Mouse (Mus musculus): ENCODE measurements around the gene M1ap. TPM values are rescaled to one million over a fixed set of nuclear protein-coding genes. Genes with fewer than 3 reads are reported as not detected.

Gene M1ap
- polyA plus RNA-seq, 1 experiment: 0.92 TPM

DNA sequence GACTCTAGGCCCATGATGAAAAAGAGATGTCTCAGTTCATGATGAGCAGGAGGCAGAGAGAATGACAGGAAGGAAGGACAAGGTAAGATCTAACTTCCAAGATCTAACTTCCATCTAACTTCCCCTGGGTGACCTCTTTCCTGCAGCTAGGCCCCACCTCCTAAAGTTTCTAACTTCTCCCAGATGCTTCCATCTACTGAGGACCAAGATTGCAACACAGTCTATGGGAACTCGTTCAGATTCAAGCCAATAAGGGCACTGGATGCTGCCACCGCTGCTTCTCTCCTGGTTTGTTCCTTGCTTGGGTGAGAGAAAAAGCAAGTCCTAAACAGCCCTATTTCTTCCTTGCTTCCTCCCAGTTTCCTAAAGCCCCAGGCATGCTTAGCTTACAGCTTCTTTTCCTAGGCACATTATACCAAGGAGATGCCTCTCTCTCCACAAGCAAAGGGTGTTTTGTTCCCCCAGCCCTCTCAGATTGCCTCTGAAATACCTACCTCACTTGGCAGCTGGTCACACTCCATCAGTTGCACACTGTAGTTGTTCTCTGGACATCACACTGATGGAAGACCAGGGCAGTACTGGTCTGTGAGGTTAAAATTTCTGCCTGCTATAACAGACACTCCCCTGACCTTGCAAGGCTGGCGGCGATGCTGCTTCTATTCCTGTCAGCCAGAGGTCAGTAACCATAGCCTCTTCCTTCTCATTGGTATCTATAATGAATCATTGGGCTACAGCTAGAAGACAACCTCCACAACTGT lies 74.3 kb downstream of the M1ap start:
- Histone ChIP-seq H3K4me3 (no peak overlapping the region), H3K27me3 (ENCODE audit: control insufficient read depth, insufficient read depth, insufficient read length) (no peaks in the 10 kb centered on the region), H3K36me3 (ENCODE audit: control insufficient read depth, insufficient read depth) (no peaks in the 10 kb centered on the region), H3K4me2 (ENCODE audit: low read depth) (no peak overlapping the region), H3ac (ENCODE audit: control insufficient read depth, insufficient read length) (no peak overlapping the region), H3K79me2 (ENCODE audit: control insufficient read depth, insufficient read depth) (no peaks in the 10 kb centered on the region)
- TF ChIP-seq E2F4 (IDR thresholded peaks at IDR 0.05; ENCODE audit: insufficient read depth): no peak
- no peak for TF ChIP-seq MYOG (IDR thresholded peaks at IDR 0.05; ENCODE audit: control insufficient read depth in 1 of 3, insufficient read depth in 1 of 3, insufficient read length in 2 of 3, low read depth in 2 of 3)
- TF ChIP-seq POLR2A (IDR thresholded peaks at IDR 0.05; ENCODE audit: insufficient read length, low read depth): no peak
- TF ChIP-seq TCF3 (IDR thresholded peaks at IDR 0.05; ENCODE audit: insufficient read length, low read depth): no peak
- TF ChIP-seq MYOD1 (IDR thresholded peaks at IDR 0.05; ENCODE audit: control insufficient read depth in 1 of 3, insufficient read length in 2 of 3, low read depth in 2 of 3): no peak
- TF ChIP-seq SRF (IDR thresholded peaks at IDR 0.05; ENCODE audit: control insufficient read depth, insufficient read length, low read depth): no peak
- no peak for TF ChIP-seq MAX (IDR thresholded peaks at IDR 0.05; ENCODE audit: low read depth)
- no peak for TF ChIP-seq TCF12 (IDR thresholded peaks at IDR 0.05; ENCODE audit: insufficient read depth, poor library complexity, severe bottlenecking)
- TF ChIP-seq CEBPB (IDR thresholded peaks at IDR 0.05; ENCODE audit: insufficient read depth, poor library complexity, severe bottlenecking): no peak
- no peak for TF ChIP-seq REST (IDR thresholded peaks at IDR 0.05; ENCODE audit: insufficient read depth, insufficient read length)

DNA sequence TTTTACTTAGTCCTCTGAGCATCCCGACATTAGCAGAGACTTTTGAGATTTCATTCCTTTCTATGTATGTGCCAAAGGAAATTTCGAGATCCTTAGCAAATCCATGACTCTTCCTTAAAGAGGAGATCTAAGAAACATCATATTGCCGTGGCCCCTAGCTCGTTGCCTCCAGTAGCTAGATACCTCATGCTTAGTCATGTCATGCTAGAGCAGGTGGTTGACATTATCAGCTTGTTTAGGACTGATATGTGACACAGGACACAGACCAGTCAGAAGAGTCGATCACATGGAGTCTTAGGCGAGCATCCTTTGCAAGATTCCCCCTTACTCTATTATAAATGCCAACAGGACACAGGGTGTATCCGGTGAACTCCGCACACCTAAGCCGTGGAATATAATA lies 76.3 kb downstream of the M1ap start:
- H3K36me3 ChIP-seq (ENCODE audit: control insufficient read depth, insufficient read depth): no peaks in the 10 kb centered on the region
- H3ac ChIP-seq (ENCODE audit: control insufficient read depth, insufficient read length): no peak overlapping the region
- no peak for TF ChIP-seq MAX (IDR thresholded peaks at IDR 0.05; ENCODE audit: low read depth)
- no peak for TF ChIP-seq CEBPB (IDR thresholded peaks at IDR 0.05; ENCODE audit: insufficient read depth, poor library complexity, severe bottlenecking)
- TF ChIP-seq POLR2A (IDR thresholded peaks at IDR 0.05; ENCODE audit: insufficient read length, low read depth): no peak
- no peak for TF ChIP-seq SRF (IDR thresholded peaks at IDR 0.05; ENCODE audit: control insufficient read depth, insufficient read length, low read depth)
- no peak for TF ChIP-seq MYOG (IDR thresholded peaks at IDR 0.05; ENCODE audit: control insufficient read depth in 1 of 3, insufficient read depth in 1 of 3, insufficient read length in 2 of 3, low read depth in 2 of 3)
- TF ChIP-seq MYOD1 (IDR thresholded peaks at IDR 0.05; ENCODE audit: control insufficient read depth in 1 of 3, insufficient read length in 2 of 3, low read depth in 2 of 3): no peak
- TF ChIP-seq TCF12 (IDR thresholded peaks at IDR 0.05; ENCODE audit: insufficient read depth, poor library complexity, severe bottlenecking): no peak
- TF ChIP-seq REST (IDR thresholded peaks at IDR 0.05; ENCODE audit: insufficient read depth, insufficient read length): no peak
- TF ChIP-seq TCF3 (IDR thresholded peaks at IDR 0.05; ENCODE audit: insufficient read length, low read depth): no peak
- no peak for TF ChIP-seq POLR2AphosphoS2 (IDR thresholded peaks at IDR 0.05; ENCODE audit: insufficient read length, low read depth)
- no peak for TF ChIP-seq E2F4 (IDR thresholded peaks at IDR 0.05; ENCODE audit: insufficient read depth)
- H3K4me2 ChIP-seq (ENCODE audit: low read depth): no peak overlapping the region
- H3K27me3 ChIP-seq (ENCODE audit: control insufficient read depth, insufficient read depth, insufficient read length): no peaks in the 10 kb centered on the region
- H3K4me3 ChIP-seq: no peak overlapping the region
- no peaks in the 10 kb centered on the region for H3K79me2 ChIP-seq (ENCODE audit: control insufficient read depth, insufficient read depth)

DNA sequence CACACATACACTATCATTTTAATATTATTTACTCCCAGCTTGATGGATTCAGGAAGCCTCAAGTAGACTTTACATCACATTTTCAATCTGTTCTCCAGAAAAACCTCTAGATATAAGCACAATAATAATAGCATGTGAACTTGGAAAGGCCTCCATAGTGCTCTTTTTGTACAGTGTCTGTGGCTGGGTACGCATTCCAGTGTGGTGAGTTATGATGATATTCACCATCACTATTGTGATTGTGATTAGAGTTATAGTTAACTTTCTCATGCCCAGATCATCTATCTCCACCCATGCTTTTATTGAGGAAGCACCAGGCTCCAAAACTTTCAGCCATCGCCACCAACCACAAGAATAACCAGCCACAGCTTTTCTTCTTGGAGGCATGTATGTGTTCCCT lies 77.1 kb downstream of the M1ap start:
- no peak overlapping the region for H3K4me3 ChIP-seq
- H3K4me2 ChIP-seq (ENCODE audit: low read depth): peak overlapping the region; percentile 69
- H3K36me3 ChIP-seq (ENCODE audit: control insufficient read depth, insufficient read depth): no peaks in the 10 kb centered on the region
- H3ac ChIP-seq (ENCODE audit: control insufficient read depth, insufficient read length): no peak overlapping the region
- H3K79me2 ChIP-seq (ENCODE audit: control insufficient read depth, insufficient read depth): no peaks in the 10 kb centered on the region
- no peaks in the 10 kb centered on the region for H3K27me3 ChIP-seq (ENCODE audit: control insufficient read depth, insufficient read depth, insufficient read length)
- TF ChIP-seq MYOG (IDR thresholded peaks at IDR 0.05; ENCODE audit: control insufficient read depth in 1 of 3, insufficient read depth in 1 of 3, insufficient read length in 2 of 3, low read depth in 2 of 3) (no peak), TCF12 (IDR thresholded peaks at IDR 0.05; ENCODE audit: insufficient read depth, poor library complexity, severe bottlenecking) (no peak), TCF3 (IDR thresholded peaks at IDR 0.05; ENCODE audit: insufficient read length, low read depth) (no peak), POLR2A (IDR thresholded peaks at IDR 0.05; ENCODE audit: insufficient read length, low read depth) (no peak), CEBPB (IDR thresholded peaks at IDR 0.05; ENCODE audit: insufficient read depth, poor library complexity, severe bottlenecking) (no peak)

DNA sequence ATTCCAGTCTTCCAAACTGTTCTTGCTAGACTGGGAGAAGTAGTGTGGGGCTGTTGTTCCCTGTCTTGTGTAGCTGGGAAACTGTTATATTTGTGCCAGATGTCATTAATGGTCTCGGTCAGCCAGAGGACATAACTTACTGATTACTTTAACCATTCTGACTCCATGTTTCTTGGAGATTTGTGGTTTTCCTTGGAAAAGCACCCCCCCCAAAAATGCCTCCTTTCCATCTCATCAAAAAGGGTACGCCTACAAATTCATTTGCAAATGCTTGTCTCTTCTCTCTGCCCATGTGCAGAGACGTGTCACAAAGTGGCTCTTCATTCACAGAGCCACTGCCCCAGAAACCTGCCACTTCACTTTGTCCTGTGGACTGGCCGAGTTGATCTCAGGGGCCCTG lies 77.7 kb downstream of the M1ap start:
- Histone ChIP-seq H3K79me2 (ENCODE audit: control insufficient read depth, insufficient read depth) (no peaks in the 10 kb centered on the region), H3K4me3 (no peak overlapping the region), H3K27me3 (ENCODE audit: control insufficient read depth, insufficient read depth, insufficient read length) (no peaks in the 10 kb centered on the region), H3K4me2 (ENCODE audit: low read depth) (peak overlapping the region; percentile 69), H3K36me3 (ENCODE audit: control insufficient read depth, insufficient read depth) (no peaks in the 10 kb centered on the region), H3ac (ENCODE audit: control insufficient read depth, insufficient read length) (no peak overlapping the region)
- no peak for TF ChIP-seq MYOD1 (IDR thresholded peaks at IDR 0.05; ENCODE audit: control insufficient read depth in 1 of 3, insufficient read length in 2 of 3, low read depth in 2 of 3)
- TF ChIP-seq MAX (IDR thresholded peaks at IDR 0.05; ENCODE audit: low read depth): no peak
- TF ChIP-seq MYOG (IDR thresholded peaks at IDR 0.05; ENCODE audit: control insufficient read depth in 1 of 3, insufficient read depth in 1 of 3, insufficient read length in 2 of 3, low read depth in 2 of 3): no peak
- no peak for TF ChIP-seq REST (IDR thresholded peaks at IDR 0.05; ENCODE audit: insufficient read depth, insufficient read length)
- no peak for TF ChIP-seq POLR2AphosphoS2 (IDR thresholded peaks at IDR 0.05; ENCODE audit: insufficient read length, low read depth)
- TF ChIP-seq E2F4 (IDR thresholded peaks at IDR 0.05; ENCODE audit: insufficient read depth): no peak
- TF ChIP-seq SRF (IDR thresholded peaks at IDR 0.05; ENCODE audit: control insufficient read depth, insufficient read length, low read depth): no peak
- TF ChIP-seq USF1 (IDR thresholded peaks at IDR 0.05; ENCODE audit: low read depth): no peak
- no peak for TF ChIP-seq TCF3 (IDR thresholded peaks at IDR 0.05; ENCODE audit: insufficient read length, low read depth)
- no peak for TF ChIP-seq CEBPB (IDR thresholded peaks at IDR 0.05; ENCODE audit: insufficient read depth, poor library complexity, severe bottlenecking)
- TF ChIP-seq TCF12 (IDR thresholded peaks at IDR 0.05; ENCODE audit: insufficient read depth, poor library complexity, severe bottlenecking): no peak
- no peak for TF ChIP-seq POLR2A (IDR thresholded peaks at IDR 0.05; ENCODE audit: insufficient read length, low read depth)
